Mouse (Mus musculus) erythroblast, embryonic 14.5 days (primary cell): Measurements from ENCODE around the gene Magi1.

ENCODE experiments used
- GATA1 ChIP-seq: IDR thresholded peaks from 2 replicates; pipeline ENCODE4 v1.6.1; 2012; ENCODE audit warnings: low read length, inconsistent platforms, mixed read lengths
- TAL1 ChIP-seq: IDR thresholded peaks from 3 replicates; pipeline ENCODE4 v1.6.1; 2012; ENCODE audit warnings: low read length, inconsistent platforms, mixed read lengths

DNA sequence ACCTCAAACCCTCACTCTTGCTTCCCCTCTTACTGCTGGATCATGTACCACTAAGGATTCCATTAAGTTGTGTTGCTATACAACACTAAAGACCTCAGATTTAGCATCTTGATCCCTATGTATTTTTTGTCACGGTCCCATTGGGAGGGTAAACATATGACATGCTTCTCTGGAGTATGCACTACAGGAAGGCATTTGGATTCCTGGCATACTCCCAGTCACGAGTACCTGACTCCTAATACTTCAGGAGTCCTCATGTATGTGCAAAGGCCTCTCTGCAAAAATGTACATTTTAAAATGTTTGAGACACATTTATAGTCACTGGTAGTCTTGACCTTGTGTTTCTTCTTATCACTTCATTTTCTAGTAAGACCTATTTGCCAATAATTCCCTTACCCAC is 2.8 kb upstream of the Magi1 start:
- no peak for TF ChIP-seq TAL1
- TF ChIP-seq GATA1 = no peak
